Mouse (Mus musculus) lung, postnatal 0 days (tissue): Measurements from ENCODE around the gene Mylk4. TPM values are rescaled to one million over a fixed set of nuclear protein-coding genes. Genes with fewer than 3 reads are reported as not detected.

ENCODE experiments used
- ATAC-seq: fragments of 200-750 bp; cut with Nextera tagmentation; 2 replicates; pipeline ENCODE4 v1.8.0; 2017; ENCODE audit warnings: moderate library complexity
- DNase-seq: peaks from one replicate; pipeline ENCODE4 v3.0.0-alpha.2; 2016; ENCODE audit warnings: low spot score
- H3K27ac ChIP-seq: fragments of 300-500 bp; sonication (generic); 2 replicates; pipeline ENCODE4 v1.5.1; 2014; ENCODE audit warnings: antibody characterized with exemption, mild to moderate bottlenecking, low read length, mixed read lengths
- H3K27me3 ChIP-seq: fragments of 300-500 bp; sonication (generic); replicated peaks from 2 replicates; pipeline ENCODE4 v1.6.1; 2014; ENCODE audit warnings: low read length, mixed read lengths; ENCODE audit not compliant: insufficient read depth
- H3K36me3 ChIP-seq: fragments of 300-500 bp; sonication (generic); 2 replicates; pipeline ENCODE4 v1.6.1; 2014; ENCODE audit warnings: low read length, mixed read lengths; ENCODE audit not compliant: insufficient read depth
- H3K4me1 ChIP-seq: fragments of 300-500 bp; sonication (generic); 2 replicates; pipeline ENCODE4 v1.6.1; 2014; ENCODE audit warnings: antibody characterized with exemption, low read depth, low read length, mixed read lengths; ENCODE audit not compliant: insufficient read depth
- H3K4me2 ChIP-seq: fragments of 300-500 bp; sonication (generic); replicated peaks from 2 replicates; pipeline ENCODE4 v1.6.1; 2014; ENCODE audit warnings: low read depth, mild to moderate bottlenecking, low read length, moderate library complexity, mixed read lengths
- H3K4me3 ChIP-seq: fragments of 300-500 bp; sonication (generic); 2 replicates; pipeline ENCODE4 v1.5.1; 2014; ENCODE audit warnings: low read depth, low read length
- H3K9ac ChIP-seq: fragments of 300-500 bp; sonication (generic); replicated peaks from 2 replicates; pipeline ENCODE4 v1.6.1; 2014; ENCODE audit warnings: low read depth, mild to moderate bottlenecking
- H3K9me3 ChIP-seq: fragments of 300-500 bp; sonication (generic); 2 replicates; pipeline ENCODE4 v1.6.1; 2016; ENCODE audit warnings: low read length, mixed read lengths
- CTCF ChIP-seq: IDR thresholded peaks from 2 replicates; pipeline ENCODE4 v1.5.1; 2016; ENCODE audit warnings: antibody characterized with exemption, mild to moderate bottlenecking
- EP300 ChIP-seq: IDR thresholded peaks from 2 replicates; pipeline ENCODE4 v1.6.1; 2016; ENCODE audit warnings: antibody characterized with exemption, mild to moderate bottlenecking, control low read depth
- WGBS: fragments of 180-500 bp; shearing (Covaris S2); extraction: QIAGEN DNeasy Blood & Tissue Kit; methylation state at CpG from one replicate; pipeline ENCODE4 v1.1.7; 2014; 5-methylcytosine and 5-hydroxymethylcytosine counted together
- polyA plus RNA-seq: library from polyadenylated mRNA; unstranded; fragments of >200 nt; fragmentation: Nextera tagmentation; extraction: Ambion mirVana; gene quantifications from 2 replicates; pipeline ENCODE4 v1.2.1, GENCODE M21; 2015

The Mylk4 gene
- polyA plus RNA-seq, 1 experiment from 2014 or later, result not detected

GRCm38 (mm10) chr13:32827111-32827822 lies 43.5 kb upstream of the Mylk4 start:
- WGBS, result 77% methylated on average over 3 of the region's 3 CpGs
- no peaks in the 10 kb centered on the region for H3K27me3 ChIP-seq
- no peak overlapping the region for H3K9ac ChIP-seq
- no peak overlapping the region for H3K4me3 ChIP-seq
- no peaks in the 10 kb centered on the region for H3K4me1 ChIP-seq
- H3K27ac ChIP-seq, result no peak overlapping the region
- H3K9me3 ChIP-seq, result no peaks in the 10 kb centered on the region
- DNase-seq (no peak), ATAC-seq (no peak)
- H3K4me2 ChIP-seq, result no peak overlapping the region
- no peak for TF ChIP-seq EP300
- TF ChIP-seq CTCF, result peak; percentile 46
- H3K36me3 ChIP-seq, result no peaks in the 10 kb centered on the region

GRCm38 (mm10) chr13:32825546-32825945 lies 41.8 kb upstream of the Mylk4 start:
- WGBS, result 90% methylated on average over 8 of the region's 8 CpGs
- no peak for ATAC-seq
- H3K9me3 ChIP-seq, result no peaks in the 10 kb centered on the region

GRCm38 (mm10) chr13:32824377-32825330 lies 40.9 kb upstream of the Mylk4 start:
- H3K36me3 ChIP-seq, result 0 out of 2 replicates have a peak, but pooled peaks cover 6% of the 10 kb centered on the region
- H3K9me3 ChIP-seq, result no peaks in the 10 kb centered on the region
- no peak overlapping the region for H3K4me2 ChIP-seq
- no peak overlapping the region for H3K9ac ChIP-seq
- TF ChIP-seq EP300, result no peak
- no peak for TF ChIP-seq CTCF
- no peaks in the 10 kb centered on the region for H3K27me3 ChIP-seq
- no peak overlapping the region for H3K4me3 ChIP-seq
- ATAC-seq, result no peak
- no peak for DNase-seq
- H3K27ac ChIP-seq, result no peak overlapping the region
- WGBS, result 76% methylated on average over 6 of the region's 6 CpGs
- no peaks in the 10 kb centered on the region for H3K4me1 ChIP-seq

More at GRCm38 (mm10) chr13:32825546-32825945, 41.8 kb upstream of the Mylk4 start:
- no peaks in the 10 kb centered on the region for H3K4me1 ChIP-seq
- no peak for TF ChIP-seq CTCF
- TF ChIP-seq EP300, result no peak
- no peaks in the 10 kb centered on the region for H3K36me3 ChIP-seq
- no peak overlapping the region for H3K4me3 ChIP-seq
- DNase-seq, result no peak
- no peak overlapping the region for H3K27ac ChIP-seq
- H3K9ac ChIP-seq, result no peak overlapping the region
- H3K27me3 ChIP-seq, result no peaks in the 10 kb centered on the region
- no peak overlapping the region for H3K4me2 ChIP-seq

GRCm38 (mm10) chr13:32823126-32823525 lies 39.4 kb upstream of the Mylk4 start:
- TF ChIP-seq CTCF (no peak), EP300 (no peak)
- no peak overlapping the region for H3K27ac ChIP-seq
- H3K9me3 ChIP-seq, result no peaks in the 10 kb centered on the region
- ATAC-seq (no peak), DNase-seq (no peak)
- no peaks in the 10 kb centered on the region for H3K27me3 ChIP-seq
- no peaks in the 10 kb centered on the region for H3K4me1 ChIP-seq
- H3K4me2 ChIP-seq, result no peak overlapping the region
- 82% methylated on average over 6 of the region's 6 CpGs for WGBS
- H3K4me3 ChIP-seq, result no peak overlapping the region
- H3K9ac ChIP-seq, result no peak overlapping the region
- H3K36me3 ChIP-seq, result 0 out of 2 replicates have a peak, but pooled peaks cover 13% of the 10 kb centered on the region

GRCm38 (mm10) chr13:32821671-32822070 lies 37.9 kb upstream of the Mylk4 start:
- Histone ChIP-seq H3K9me3 (no peaks in the 10 kb centered on the region), H3K4me2 (no peak overlapping the region), H3K27me3 (no peaks in the 10 kb centered on the region), H3K36me3 (0 out of 2 replicates have a peak, but pooled peaks cover 18% of the 10 kb centered on the region), H3K4me1 (no peaks in the 10 kb centered on the region), H3K4me3 (no peak overlapping the region), H3K9ac (no peak overlapping the region), H3K27ac (no peak overlapping the region)
- no peak for TF ChIP-seq CTCF
- no peak for TF ChIP-seq EP300
- WGBS, result over 99% methylated on average over 4 of the region's 4 CpGs
- ATAC-seq (no peak), DNase-seq (no peak)

GRCm38 (mm10) chr13:32819926-32820325 lies 36.2 kb upstream of the Mylk4 start:
- Histone ChIP-seq H3K9me3 (no peaks in the 10 kb centered on the region), H3K9ac (no peak overlapping the region), H3K36me3 (0 out of 2 replicates have a peak, but pooled peaks cover 24% of the 10 kb centered on the region), H3K4me2 (no peak overlapping the region), H3K27ac (no peak overlapping the region), H3K27me3 (no peaks in the 10 kb centered on the region), H3K4me1 (no peaks in the 10 kb centered on the region), H3K4me3 (no peak overlapping the region)
- ATAC-seq, result no peak
- TF ChIP-seq EP300 (no peak), CTCF (no peak)
- no peak for DNase-seq
- 95% methylated on average over 5 of the region's 5 CpGs for WGBS
